Mouse (Mus musculus): ENCODE results near the gene Plppr2. TPM values are rescaled to one million over a fixed set of nuclear protein-coding genes. Genes with fewer than 3 reads are reported as not detected.

The Plppr2 gene
- total RNA-seq, 2 experiments from 2014 or later = 1.4 TPM; not detected in 1

DNA sequence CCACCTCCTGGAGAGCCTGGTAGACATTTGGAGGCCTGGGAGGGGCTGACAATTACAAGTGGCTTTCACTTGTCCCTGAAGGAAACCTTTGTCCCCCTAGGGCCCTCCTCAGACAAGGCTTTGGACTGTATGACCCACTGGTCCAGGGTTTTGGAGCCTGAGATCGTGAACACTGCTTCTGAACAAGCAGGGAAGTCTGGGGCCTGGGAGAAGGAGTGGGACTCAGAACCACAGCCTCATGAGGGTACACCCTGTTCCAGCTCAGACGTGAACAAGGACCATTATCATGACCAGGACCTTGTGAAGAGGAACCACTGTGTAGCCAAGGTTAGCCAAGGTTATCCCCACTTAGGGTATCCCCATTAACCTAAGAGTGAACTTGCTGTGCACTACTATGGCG lies 7.6 kb upstream of the Plppr2 start:
- ATAC-seq (replicated peaks; ENCODE audit: poor library complexity, severe bottlenecking) = no peak

DNA sequence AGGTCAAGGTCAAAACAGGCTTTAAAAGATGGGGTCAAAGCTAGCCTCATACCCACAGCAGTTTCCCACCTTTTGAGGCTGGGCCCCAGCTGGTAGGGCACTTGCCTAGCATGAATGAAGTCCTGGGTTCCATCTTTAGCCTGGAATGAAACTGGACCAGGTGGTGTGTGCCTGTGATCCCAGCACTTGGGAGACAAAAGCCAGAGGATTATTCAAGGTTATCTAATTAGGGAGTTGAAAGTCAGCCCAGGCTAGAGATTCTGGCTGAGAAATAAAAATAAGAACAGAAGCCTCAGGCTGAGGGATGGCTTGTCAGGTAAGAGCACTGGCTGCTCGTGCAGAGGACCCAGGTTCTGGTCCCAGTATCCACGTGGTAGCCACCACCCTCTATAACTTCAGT lies 4.8 kb upstream of the Plppr2 start:
- ATAC-seq (replicated peaks; ENCODE audit: poor library complexity, severe bottlenecking) = no peak

DNA sequence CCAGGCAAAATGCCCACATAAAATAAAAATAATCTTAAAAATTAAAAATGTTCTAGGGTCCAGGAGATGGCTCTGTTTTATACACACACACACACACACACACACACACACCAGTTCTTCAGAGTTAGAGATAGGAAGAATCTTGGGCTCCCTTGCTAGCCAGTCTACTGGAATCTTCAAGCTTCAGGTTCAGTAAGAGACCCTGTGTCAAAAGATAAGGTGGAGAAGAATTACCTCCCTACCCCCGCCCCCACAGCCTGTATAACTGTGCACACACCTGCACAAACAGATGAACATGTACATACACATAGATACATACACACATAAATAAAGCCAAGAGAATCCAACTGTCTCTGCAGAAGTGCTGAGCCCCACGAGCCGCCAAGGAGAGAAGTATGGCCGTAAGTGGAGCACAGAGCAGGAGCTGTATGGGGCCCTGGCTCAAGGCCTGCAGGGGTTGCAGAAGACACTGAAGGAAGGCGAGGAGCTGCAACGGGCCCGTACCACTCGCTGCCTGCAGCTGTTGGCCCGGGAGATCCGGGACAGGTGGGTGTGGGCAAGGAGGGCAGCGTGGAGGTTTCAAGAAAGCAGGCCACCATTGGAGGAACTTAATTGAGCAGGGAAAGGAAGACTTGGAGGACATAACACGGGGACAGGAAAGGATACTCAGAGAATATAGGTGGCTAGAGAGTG lies 4.2 kb upstream of the Plppr2 start:
- no peak for ATAC-seq (replicated peaks; ENCODE audit: poor library complexity, severe bottlenecking)

DNA sequence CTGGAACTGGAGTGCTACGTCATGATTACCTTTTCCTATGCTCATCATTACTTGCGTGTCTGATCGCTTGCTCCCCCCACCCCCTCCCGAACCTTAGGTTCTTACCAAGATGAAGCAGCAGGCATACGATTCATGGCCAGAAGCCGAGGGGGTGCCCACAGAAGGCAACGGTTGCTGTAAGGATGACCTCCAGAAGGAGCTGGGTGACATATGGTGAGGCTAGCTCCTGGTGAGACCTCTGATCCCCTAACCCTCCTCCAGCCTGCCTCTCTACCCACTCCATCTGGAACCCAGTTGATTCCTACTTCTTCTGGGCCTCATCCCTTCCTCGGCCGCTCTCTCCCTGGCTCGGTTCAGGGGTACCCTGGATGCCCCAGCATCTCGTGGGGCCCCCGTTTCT lies 2.8 kb upstream of the Plppr2 start:
- no peak for ATAC-seq (replicated peaks; ENCODE audit: poor library complexity, severe bottlenecking)

DNA sequence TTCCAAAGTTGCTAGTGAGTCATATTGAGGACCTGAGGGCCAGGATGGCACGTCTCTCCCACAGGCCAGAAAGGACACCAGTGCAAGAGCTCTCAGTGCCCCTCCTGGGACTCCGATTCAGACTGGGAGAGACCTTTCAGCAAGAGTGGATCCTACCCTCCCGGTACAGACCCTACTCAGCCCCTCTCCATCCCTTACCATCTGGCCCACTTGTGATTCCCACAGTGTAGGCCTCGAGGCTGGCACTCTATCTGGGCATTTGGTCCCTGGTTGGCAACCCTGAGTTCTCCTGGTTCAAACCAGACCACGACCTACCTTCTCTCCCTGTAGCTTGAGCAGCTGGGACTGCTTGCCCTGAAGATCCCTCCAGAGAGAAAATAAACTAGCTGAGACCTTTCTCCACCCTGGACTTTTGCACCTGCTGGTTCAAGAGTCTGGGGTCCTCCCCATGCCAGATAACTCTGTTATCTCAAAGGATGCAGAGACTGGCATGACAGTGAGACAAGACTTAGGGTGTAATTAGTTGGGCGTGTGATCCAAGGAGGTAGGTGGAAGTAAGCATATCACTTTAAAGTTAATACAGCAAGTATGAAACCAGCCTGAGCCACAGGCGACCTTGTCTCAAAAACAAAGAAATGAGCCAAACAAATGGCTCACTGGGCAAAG lies 1.2 kb upstream of the Plppr2 start:
- ATAC-seq (replicated peaks; ENCODE audit: poor library complexity, severe bottlenecking) = no peak

DNA sequence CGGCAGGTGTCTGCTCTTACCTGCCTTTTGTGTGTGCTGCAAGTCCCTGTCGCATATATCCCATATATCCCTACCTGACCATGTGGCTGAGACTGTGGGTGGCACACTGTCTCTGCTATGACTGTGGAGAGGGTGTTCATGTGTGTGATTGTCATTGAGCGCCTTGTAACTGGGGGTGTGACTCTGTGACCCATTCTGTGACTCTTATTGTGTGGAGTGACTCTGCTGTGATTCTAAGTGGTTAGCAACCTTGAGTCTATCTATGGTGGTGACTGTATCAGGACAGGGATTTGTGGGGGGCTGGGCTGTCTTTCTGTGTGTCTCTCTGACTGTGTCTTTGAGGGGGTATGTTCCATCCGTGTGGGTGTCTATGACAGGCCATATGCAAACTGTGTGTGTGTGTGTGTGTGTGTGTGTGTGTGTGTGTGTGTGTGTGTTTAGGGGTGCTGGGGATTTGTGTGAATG lies 910 bp downstream of the Plppr2 start:
- no peak for ATAC-seq (replicated peaks; ENCODE audit: poor library complexity, severe bottlenecking)

DNA sequence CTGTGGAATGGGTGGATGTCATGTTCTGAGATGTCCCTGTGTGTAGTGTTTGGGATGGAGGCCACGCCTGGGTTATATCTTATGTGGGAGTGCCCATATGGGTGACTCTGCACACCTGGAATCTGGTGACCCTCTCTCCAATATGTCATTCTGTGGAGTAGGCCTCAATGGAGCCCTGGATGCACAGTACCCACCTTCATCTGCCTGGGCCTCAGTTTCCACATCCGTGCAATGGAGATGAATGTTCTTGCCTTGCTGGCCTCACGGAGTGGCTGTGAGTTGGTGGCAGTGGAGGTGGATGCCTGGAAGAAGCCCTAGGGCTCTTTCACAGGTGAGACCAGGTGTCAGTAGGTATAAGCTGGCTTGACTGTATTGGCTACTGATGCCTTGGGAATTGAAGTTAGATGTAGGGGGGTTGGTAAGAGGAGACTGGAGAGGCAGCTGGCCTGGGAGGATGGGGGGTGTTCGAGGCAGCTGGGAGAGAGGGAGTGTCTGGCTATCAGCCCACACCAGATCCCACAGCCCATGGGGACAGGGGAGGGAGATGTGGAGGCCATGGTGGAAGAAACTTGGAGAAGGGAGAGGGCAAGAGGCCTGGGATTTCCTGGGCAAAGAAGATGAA lies 1.5 kb downstream of the Plppr2 start:
- ATAC-seq (replicated peaks; ENCODE audit: poor library complexity, severe bottlenecking) = no peak

DNA sequence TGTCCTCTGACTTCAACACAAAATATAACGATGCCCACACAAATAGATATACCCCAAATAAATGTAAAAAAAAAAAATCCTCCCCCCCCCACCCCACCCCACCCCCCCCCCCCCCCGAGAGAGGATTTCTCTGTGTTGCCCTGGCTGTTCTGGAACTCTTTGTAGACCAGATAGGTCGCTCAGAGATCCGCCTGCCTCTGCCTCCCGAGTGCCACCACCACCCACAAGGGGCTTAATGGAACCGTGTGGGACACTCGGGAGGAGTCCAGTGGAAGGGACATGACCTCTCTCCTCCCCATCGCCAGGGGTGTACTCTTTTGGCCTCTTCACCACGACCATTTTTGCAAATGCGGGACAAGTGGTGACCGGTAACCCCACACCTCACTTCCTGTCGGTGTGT lies 6.2 kb downstream of the Plppr2 start:
- no peak for ATAC-seq (replicated peaks; ENCODE audit: poor library complexity, severe bottlenecking)

DNA sequence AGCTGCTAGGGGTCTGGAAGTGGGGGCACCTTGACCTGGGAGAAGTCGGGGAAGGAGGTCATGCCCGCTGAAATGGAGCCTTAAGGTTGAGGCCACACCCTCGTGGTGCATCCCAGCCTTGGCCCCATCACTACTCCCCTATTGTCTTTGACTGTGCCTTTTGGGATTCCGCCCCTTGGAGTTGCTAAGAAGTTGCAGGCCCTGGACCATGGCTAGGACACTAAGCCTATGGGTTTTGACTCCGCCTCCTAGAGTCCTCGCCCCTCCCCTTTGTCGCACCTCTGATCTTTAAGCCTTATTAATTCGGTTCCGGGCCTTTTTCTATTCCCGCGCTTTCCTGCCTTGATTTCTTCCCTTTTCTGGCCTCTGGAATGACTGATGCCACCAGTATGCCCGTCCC lies 6.8 kb downstream of the Plppr2 start:
- ATAC-seq (replicated peaks; ENCODE audit: poor library complexity, severe bottlenecking) = no peak

DNA sequence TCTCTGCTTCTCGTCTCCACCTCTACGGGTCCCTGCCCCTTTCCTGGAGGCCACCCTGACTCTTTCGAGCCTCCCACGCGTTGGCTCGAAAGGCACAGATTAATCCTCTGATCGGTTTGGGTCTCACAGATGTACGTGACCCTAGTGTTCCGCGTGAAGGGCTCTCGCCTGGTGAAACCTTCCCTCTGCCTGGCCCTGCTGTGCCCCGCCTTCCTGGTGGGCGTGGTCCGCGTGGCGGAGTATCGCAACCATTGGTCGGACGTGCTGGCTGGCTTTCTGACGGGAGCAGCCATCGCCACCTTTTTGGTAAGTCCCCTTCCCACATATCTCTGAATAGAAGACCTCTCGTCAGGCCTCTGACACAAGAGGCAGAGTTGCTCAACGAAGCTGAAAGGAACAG lies 7.4 kb downstream of the Plppr2 start:
- ATAC-seq (replicated peaks; ENCODE audit: poor library complexity, severe bottlenecking) = peak; percentile 39

DNA sequence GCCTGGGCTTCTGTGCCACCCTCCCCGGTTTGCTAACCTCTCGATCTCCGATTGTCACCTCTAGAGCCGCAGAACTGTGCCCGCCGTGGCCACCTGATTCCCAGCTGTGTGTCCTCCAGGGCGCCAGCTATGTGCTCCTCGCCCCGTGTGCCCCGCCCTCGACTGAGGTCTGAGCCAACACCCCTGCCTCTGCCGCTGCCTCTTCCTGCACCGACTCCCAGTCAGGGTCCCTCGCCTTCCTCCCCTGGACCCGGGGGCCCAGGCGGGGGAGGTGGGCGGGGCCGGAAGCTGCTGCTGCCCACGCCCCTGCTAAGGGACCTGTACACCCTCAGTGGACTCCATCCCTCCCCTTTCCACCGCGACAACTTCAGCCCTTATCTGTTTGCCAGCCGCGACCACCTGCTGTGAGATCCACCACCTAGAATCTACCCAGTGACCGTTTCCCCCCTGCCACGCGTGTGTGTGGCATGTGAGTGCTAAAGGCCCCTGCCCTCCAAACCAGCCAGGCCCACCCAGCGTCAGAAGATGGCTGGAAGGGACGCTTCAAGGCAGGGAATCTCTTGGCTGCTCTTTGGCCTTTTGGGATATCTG lies 10.8 kb downstream of the Plppr2 start:
- ATAC-seq (replicated peaks; ENCODE audit: poor library complexity, severe bottlenecking) = peak; percentile 25

DNA sequence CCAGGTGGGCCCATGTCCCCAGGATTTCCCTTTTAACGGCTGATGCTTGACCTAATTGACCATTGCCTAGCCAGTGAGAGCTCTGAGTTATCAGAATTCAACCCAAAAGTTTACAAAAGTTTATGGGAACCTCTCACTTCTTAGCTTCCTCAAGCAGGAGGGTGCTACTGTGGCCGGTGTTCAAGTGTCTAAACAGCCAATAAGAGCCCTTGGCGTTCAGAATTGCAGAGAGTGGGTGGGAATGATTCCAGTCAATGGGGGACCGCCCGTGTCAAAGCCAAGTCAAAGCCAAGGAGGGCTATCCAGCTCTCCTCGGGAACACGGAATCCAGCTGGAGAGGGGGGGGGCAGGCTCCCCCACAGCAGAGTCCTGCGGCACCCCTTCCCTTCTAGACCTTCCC lies 11.3 kb downstream of the Plppr2 start:
- ATAC-seq (replicated peaks; ENCODE audit: poor library complexity, severe bottlenecking) = no peak

DNA sequence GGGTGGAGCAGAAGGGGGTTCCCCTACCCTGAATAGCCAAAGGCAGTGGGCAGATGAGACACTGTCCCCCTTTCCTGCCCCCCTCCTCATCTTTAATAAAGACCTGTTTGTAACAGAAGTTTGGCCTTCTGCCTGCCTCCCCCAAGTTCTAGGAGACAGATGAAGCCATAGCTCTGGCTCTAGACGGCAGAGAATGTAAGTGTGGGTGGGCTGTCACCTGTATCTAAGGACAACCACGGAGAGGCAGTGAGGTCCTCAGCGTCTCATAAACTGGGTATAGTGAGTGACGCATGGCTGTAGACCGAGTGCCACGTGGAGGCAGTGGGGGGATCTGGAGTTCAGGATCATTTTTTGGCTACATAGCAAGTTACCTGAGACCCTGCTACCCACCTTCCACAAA lies 12.0 kb downstream of the Plppr2 start:
- ATAC-seq (replicated peaks; ENCODE audit: poor library complexity, severe bottlenecking) = no peak

DNA sequence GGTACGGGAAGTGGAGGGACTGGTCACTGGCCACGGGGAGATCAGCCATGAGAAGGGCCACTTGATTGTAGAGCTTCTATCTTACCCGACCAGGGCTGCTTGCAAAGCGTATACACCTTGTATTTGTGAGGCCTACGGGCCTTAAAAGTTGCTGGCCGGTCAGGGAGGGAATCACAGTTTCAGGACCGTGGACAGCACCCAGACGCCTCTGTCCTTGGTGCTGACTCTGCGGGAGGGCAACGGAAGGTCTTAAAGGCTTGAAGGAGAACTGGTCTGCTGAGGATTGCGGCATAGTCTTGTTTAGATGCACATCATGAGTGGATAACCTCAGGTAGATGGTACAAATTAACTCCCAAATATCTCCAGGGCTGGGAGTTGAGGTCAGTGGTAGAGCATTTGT lies 13.5 kb downstream of the Plppr2 start:
- ATAC-seq (replicated peaks; ENCODE audit: poor library complexity, severe bottlenecking) = peak; percentile 83

DNA sequence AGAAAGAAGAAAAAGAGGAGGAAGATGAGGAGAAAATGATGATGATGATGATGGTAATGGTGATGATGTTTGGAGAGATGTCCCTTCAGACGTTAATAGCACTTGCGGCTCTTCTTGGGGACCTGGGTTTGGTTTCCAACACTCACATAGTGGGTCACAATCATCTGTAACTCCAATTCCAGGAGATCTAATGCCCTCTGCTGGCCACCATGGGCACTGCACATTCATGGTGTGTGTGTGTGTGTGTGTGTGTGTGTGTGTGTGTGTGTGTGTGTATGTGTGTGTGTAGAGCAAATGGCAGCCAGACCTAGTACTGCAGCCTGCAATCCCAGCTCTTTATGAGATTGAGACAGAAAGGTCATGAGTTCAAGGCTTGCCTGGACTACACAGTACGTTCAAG lies 15.1 kb downstream of the Plppr2 start:
- ATAC-seq (replicated peaks; ENCODE audit: poor library complexity, severe bottlenecking) = no peak

DNA sequence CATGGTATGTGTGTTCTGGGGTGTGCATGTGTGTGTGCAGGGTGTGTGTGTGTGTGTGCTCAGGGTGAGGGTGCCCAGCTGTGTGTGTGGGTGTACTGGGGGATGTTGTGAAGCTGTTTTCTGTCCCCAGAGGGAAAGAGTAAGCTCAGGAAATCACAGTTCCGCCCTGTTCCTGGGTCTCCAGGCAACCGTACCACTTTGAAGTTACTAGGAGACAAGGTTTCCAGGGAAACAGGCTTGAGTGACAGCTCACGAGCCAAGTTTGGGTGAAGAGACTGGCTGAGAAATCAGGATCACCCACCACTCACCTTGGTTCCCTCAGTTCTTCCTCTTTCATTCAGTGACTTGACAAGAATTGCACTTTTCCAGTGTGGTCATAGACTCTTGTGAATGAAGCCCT lies 16.8 kb downstream of the Plppr2 start:
- ATAC-seq (replicated peaks; ENCODE audit: poor library complexity, severe bottlenecking) = no peak

DNA sequence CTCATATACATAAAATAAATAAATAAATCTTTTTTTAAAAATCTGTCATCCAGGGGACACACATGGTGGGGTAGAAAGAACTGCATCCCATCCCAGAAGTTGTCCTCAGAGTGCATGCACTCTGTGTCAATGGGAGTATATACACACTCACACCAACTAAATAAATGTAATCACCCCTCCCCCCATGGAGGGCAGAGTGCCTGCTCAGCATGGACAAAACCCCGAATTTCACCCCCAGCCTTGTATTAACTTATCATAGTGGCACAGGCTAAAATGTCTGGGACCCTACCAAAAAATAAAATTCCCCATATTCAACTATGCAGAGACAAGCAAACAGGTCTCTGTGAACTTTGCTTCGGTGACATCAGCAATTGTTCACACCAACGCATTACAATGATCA lies 17.8 kb downstream of the Plppr2 start:
- ATAC-seq (replicated peaks; ENCODE audit: poor library complexity, severe bottlenecking) = no peak

DNA sequence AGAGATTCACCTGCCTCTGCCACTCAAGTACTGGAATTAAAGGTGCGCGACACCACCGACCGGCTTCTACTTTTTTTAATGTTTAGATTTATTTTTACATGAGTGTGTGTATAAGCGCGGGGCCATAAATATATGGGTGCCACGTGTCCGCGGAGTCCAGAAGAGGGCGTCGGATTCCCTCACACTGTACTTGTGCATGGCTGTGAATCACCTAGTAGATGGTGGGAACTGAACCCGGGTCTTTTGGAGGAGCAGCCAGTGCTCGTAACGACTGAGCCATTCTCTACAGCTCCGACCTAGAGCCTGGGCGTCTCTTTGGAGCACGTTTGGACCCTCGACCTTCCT lies 18.4 kb downstream of the Plppr2 start:
- peak; percentile 20 for ATAC-seq (replicated peaks; ENCODE audit: poor library complexity, severe bottlenecking)

DNA sequence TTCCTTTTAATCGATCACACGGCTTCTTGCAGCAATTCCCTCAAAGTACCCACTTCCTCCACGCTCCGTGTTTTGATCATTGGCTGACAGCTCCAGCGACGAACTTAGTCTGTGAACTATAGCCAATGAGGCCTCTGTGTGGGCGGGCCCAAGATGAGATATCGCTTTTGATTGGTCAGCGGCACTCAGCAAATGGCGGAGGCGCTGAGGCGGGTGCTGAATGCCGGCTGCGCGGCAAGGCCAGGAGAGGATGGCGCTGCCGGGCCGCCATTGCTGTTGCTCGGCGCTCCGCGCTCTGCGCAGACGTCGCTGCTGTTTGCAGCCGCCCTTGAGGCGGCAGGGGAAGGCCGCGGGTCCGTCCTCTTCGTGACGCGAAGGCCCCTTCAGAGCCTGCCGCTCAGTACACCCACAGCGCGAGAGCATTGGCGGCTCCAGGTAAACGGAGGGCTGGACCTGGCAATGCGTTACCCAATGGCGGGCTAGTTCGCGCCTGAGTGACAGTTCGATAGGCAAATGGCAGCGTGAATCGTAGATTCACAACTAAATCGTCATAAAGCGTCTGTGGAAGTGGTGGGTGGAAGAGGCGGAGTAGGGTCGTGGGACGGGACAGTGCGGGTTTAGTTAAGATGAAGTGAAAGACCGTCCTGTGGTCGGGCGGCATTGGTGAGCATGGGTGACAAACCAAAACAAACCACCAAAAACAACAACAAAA lies 18.9 kb downstream of the Plppr2 start, which contains the start of gene Swsap1:
Swsap1 (plus strand) TSS at position 186 of the 712 bp plus-strand sequence.
- ATAC-seq (replicated peaks; ENCODE audit: poor library complexity, severe bottlenecking) = peak; percentile 90

DNA sequence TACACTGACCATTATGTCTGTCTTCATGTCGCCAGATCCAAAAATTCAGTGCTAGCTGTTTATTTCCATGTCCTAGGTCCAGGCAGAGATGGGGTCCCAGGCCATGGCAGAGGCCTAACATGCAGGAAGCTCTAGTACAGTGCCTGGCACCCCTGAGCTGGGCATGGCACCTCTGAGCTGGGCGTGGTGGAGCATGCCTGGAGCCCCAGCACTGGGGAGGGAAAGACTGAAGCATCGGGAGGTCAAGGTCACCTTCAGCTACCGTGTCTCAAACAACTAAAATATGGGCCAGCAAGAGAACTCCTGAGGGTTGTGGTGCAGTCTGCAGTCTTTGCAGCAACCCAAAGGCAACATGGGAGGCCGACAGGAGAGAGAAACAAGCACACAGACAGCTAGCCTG lies 21.5 kb downstream of the Plppr2 start:
- ATAC-seq (replicated peaks; ENCODE audit: poor library complexity, severe bottlenecking) = no peak

DNA sequence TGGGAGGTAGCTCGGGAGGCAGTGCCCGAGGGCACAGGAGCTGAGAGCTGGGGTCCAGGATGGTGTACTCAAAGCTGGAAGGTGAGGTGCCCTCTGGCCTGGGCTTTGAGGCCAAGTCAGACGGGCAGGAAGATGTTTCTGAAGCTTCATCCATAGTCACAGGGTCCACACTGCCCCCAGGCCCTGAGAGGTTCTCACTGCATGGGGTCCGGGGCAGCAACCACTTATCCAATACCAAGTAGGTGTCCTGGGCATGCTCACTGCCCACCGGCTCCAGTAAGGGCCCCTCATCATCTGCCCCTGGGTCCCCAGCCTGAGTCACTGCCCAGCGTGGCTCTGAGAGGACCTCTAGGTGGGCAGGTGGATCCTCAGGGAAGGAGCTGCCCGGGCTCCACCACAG lies 22.4 kb downstream of the Plppr2 start:
- no peak for ATAC-seq (replicated peaks; ENCODE audit: poor library complexity, severe bottlenecking)

Data from granulocyte monocyte progenitor cell, adult 5-6 weeks (primary cell).